8 mouse cellular contexts compared by ENCODE assay signal in genomic region chr4:82511001-82511513, GRCm38 (mm10).
DNase-seq lines count a peak whose midpoint lies in the region; ATAC-seq and TF ChIP-seq lines count a peak whose summit lies in the region.

No protein-coding gene starts in this region.

- peak overlapping the region; percentile 83 for H3K4me3 ChIP-seq in forebrain, embryonic 10.5 days
- peak overlapping the region; percentile 51 for H3K4me3 ChIP-seq in intestine, postnatal 0 days (ENCODE audit: low read depth, low read length)
- peak overlapping the region; percentile 59 for H3K4me3 ChIP-seq in lung, postnatal 0 days (ENCODE audit: low read depth, low read length)

- peak; percentile 95 for DNase-seq in heart, adult 11 months
- no peak for DNase-seq in heart, postnatal 14 days
- DNase-seq in forebrain, embryonic 10.5 days (ENCODE audit: extremely low spot score, low spot score), result peak; percentile 33
- DNase-seq in lung, postnatal 0 days (ENCODE audit: low spot score), result peak; percentile 69
- no peak for DNase-seq in frontal cortex, postnatal 14 days (ENCODE audit: low spot score in 2 of 2)
- no peak for DNase-seq in layer of hippocampus, postnatal 14 days (ENCODE audit: low spot score in 2 of 2)
- no peak for DNase-seq in urinary bladder, postnatal 4 days (ENCODE audit: low spot score in 2 of 2)

- H3K27me3 ChIP-seq in forebrain, embryonic 10.5 days (ENCODE audit: poor library complexity, severe bottlenecking), result peaks cover 13% of the 10 kb centered on the region; the same call in 1 of the 2 replicates
- H3K27me3 ChIP-seq in intestine, postnatal 0 days (replicated peaks; ENCODE audit: control insufficient read depth, insufficient read depth, low read length), result no peaks in the 10 kb centered on the region
- H3K27me3 ChIP-seq in lung, postnatal 0 days (replicated peaks; ENCODE audit: insufficient read depth, low read length), result no peaks in the 10 kb centered on the region

- H3K9ac ChIP-seq in intestine, postnatal 0 days (ENCODE audit: low read depth, low read length), result peak overlapping the region; percentile 54; the same call in 1 of the 2 replicates
- peak overlapping the region; percentile 34; the same call in 1 of the 2 replicates for H3K9ac ChIP-seq in lung, postnatal 0 days (replicated peaks; ENCODE audit: low read depth)

- no peaks in the 10 kb centered on the region for H3K9me3 ChIP-seq in forebrain, embryonic 10.5 days
- H3K9me3 ChIP-seq in intestine, postnatal 0 days (ENCODE audit: control insufficient read depth), result no peaks in the 10 kb centered on the region
- no peaks in the 10 kb centered on the region for H3K9me3 ChIP-seq in lung, postnatal 0 days (ENCODE audit: low read length)

- peak overlapping the region; percentile 89 for H3K4me2 ChIP-seq in intestine, postnatal 0 days (replicated peaks; ENCODE audit: low read depth)
- H3K4me2 ChIP-seq in lung, postnatal 0 days (replicated peaks; ENCODE audit: low read depth, low read length), result peak overlapping the region; percentile 87

- TF ChIP-seq CTCF in intestine, postnatal 0 days (IDR thresholded peaks at IDR 0.05; ENCODE audit: low read depth), result no peak
- no peak for TF ChIP-seq CTCF in lung, postnatal 0 days (IDR thresholded peaks at IDR 0.05)

- TF ChIP-seq EP300 in lung, postnatal 0 days (IDR thresholded peaks at IDR 0.05), result no peak

- peak; percentile 53 for ATAC-seq in intestine, postnatal 0 days
- ATAC-seq in lung, postnatal 0 days, result no peak

- H3K4me1 ChIP-seq in forebrain, embryonic 10.5 days, result peaks cover 84% of the 10 kb centered on the region
- H3K4me1 ChIP-seq in intestine, postnatal 0 days (replicated peaks; ENCODE audit: control insufficient read depth, insufficient read depth, low read length), result no peaks in the 10 kb centered on the region; the same call in 1 of the 2 replicates
- peaks cover 14% of the 10 kb centered on the region; the same call in 1 of the 2 replicates for H3K4me1 ChIP-seq in lung, postnatal 0 days (ENCODE audit: insufficient read depth, low read depth, low read length)

- H3K36me3 ChIP-seq in forebrain, embryonic 10.5 days (replicated peaks), result no peaks in the 10 kb centered on the region
- no peaks in the 10 kb centered on the region for H3K36me3 ChIP-seq in intestine, postnatal 0 days (ENCODE audit: control insufficient read depth, insufficient read depth)
- H3K36me3 ChIP-seq in lung, postnatal 0 days (ENCODE audit: insufficient read depth, low read length), result no peaks in the 10 kb centered on the region

- WGBS in forebrain, embryonic 10.5 days, result 6% methylated on average over 16 of the region's 16 CpGs
- 7% methylated on average over 16 of the region's 16 CpGs for WGBS in intestine, postnatal 0 days
- WGBS in lung, postnatal 0 days, result 5% methylated on average over 16 of the region's 16 CpGs

- intact Hi-C loops in heart, postnatal 14 days (cut with DNase I), result no loop called here

- H3K27ac ChIP-seq in forebrain, embryonic 10.5 days, result peak overlapping the region; percentile 99
- peak overlapping the region; percentile 94 for H3K27ac ChIP-seq in intestine, postnatal 0 days (ENCODE audit: low read depth, low read length)
- peak overlapping the region; percentile 89 for H3K27ac ChIP-seq in lung, postnatal 0 days (ENCODE audit: low read length)

Comparison
In these comparisons a context has a peak if more than half of its experiments do, and no peak if none do; other contexts are left out.
1. DNase-seq: peak in heart, adult 11 months (single experiment), forebrain, embryonic 10.5 days (single experiment) and lung, postnatal 0 days (single experiment); none in heart, postnatal 14 days (0 of 2), frontal cortex, postnatal 14 days (0 of 2), layer of hippocampus, postnatal 14 days (0 of 2) and urinary bladder, postnatal 4 days (0 of 2).
2. Peak in every context shown above with its lines, with median percentiles within 50 percentile points of each other: H3K27ac ChIP-seq and H3K4me3 ChIP-seq.